Mouse (Mus musculus) R1 (cell line): ENCODE results near the gene Zmat1.
"Not testable (repeated sequence)": the region's sequence is repeated elsewhere in the genome, so short reads cannot be mapped to it uniquely, and the experiment has no call there.

Experiments
- DNase-seq: peaks from one replicate; pipeline ENCODE4 v3.0.0-alpha.2; 2018; ENCODE audit warnings: low read depth, low spot score

Zmat1 gene

DNA sequence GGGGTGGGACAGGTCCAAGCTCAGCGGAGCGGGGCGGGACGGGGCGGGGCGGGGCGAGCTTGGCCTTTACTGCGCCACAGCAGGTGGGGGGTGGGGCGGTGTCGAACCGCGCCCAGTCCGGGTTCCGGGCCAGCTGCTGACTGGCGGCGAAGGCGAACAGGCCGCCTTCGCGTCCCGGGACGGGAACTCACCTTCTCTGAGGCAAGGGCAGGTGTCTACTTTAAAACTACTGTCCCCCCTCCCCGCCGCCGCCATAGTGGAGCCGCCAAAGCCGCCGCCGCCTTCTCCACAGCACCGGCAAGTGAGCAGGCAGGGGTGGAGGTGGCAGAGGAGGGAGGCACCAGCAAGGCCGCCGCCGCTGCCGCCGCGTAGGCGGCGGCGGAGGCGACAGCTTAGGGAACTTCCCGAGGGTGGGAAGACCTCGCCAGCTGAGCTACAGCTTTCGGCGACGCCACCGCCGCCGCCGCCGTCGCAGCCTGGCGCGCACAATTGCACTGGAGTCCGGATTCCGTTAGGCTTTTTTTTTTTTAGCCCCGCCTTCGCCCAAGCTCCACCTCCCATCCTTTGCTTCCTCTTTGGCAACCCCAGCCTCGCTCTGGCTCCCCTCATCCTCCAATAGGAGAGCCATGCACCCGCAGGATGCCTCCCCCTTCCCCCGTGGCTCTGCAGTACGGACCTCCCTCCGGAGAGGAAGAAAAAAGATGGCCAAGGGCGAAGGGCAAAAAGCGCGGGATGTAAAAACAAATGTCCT lies at the start of gene Zmat1:
TSS of gene Zmat1 (minus strand) at position 490 of the 751 bp plus-strand sequence.
- peak; percentile 93 for DNase-seq

DNA sequence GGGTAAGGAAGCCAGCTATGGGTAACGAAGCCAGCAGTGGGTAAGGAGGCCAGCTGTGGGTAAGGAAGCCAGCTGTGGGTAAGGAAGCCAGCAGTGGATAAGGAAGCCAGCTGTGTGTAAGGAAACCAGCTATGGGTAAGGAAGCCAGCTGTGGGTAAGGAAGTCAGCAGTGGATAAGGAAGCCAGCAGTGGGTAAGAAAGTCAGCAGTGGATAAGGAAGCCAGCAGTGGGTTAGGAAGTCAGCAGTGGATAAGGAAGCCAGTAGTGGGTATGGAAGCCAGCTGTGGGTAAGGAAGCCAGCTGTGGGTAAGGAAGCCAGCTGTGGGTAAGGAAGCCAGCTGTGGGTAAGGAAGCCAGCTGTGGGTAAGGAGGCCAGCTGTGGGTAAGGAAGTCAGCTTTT lies 44.9 kb upstream of the Zmat1 start:
- DNase-seq, result not testable (repeated sequence)

DNA sequence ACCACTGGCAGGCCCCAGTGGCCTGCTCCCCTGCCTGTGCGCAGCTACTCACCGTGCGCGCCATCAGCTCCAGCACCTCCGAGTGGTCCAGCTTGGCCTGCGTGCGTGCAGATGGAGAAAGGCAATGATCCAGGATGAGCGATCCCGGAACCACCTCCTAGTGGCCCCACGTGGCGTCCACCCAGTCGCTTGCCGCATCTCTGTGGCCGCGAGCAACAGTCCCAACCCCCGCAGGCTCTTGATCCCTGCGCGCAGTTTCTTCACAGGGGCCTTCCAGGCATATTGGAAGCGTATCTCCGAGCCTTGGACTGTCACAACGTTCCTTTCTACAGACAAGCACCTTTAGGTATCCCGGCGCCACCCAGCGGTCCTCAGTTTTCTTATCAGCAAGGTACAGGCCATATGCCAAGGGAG lies 27.0 kb upstream of the Zmat1 start:
- DNase-seq, result peak; percentile 23

DNA sequence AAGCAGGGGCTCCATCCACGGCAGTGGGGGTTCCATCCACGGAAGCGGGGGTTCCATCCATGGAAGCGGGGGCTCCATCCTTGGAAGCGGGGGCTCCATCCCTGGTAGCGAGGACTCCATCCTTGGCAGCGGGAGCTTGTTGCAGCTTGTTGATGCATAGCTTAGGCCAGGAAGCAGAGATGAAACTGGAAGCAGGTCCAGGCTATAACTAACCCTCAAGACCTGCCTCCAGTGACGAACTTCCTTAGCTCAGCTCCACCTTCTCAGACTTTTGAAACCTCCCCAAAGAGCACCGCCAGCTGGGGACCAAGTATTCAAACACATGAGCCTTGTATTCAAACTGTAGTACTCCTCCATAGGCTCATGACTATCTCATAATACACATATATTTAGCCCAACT lies 16.1 kb upstream of the Zmat1 start:
- DNase-seq, result no peak

DNA sequence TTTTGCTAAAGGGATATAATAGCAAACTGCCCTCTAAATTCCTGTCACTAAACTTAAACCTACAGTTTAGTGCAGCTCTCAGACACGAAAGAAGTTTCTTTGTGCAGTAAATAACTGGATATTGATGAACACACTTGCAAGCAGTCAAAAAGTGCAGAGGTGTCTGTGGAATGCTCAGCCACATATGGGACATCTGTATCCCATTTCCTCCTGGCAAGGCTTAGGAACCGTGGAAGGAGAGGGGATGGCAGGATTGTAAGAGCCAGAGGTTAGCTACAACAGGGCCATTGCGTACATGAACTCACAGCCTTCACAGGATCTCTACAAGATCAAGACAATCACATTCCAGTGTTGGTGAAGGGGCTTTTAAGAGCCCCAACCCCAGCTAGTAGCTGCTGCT lies 2.4 kb upstream of the Zmat1 start:
- DNase-seq, result no peak

DNA sequence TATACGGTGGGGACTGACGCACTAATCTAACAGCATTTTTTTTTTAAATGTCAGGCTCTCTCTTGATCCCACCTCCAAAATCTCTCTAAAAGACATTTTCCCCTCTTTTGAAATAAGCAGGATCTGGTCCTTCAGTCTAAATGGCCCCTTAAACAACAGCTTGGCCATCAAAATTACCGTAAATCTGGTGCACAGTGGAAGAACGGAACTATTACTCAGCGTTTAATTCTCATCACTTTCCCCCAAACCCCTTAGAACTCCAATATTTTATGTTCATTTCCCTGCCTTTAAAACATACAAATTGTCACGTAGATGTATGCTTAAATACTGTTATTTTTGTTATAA lies 434 bp upstream of the Zmat1 start:
- DNase-seq, result no peak

DNA sequence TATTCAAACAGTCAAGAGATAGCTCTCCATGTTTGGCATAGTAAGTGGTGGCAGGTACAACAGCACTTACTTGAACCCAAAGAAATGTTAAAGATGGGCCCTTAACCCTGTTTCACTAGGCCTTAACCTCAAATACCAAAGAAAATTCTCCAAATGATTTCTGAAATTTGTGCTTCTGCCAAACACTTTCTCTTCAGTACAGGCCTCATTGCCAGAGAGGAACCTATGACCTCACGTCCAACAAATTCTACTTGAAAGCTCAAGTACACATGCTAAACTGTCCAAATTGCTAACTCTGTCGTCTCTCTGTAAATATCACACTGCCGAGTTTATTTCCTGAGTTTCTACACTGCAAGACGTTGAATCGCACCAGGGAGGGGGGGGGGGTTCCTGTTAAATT lies 988 bp downstream of the Zmat1 start:
- no peak for DNase-seq

DNA sequence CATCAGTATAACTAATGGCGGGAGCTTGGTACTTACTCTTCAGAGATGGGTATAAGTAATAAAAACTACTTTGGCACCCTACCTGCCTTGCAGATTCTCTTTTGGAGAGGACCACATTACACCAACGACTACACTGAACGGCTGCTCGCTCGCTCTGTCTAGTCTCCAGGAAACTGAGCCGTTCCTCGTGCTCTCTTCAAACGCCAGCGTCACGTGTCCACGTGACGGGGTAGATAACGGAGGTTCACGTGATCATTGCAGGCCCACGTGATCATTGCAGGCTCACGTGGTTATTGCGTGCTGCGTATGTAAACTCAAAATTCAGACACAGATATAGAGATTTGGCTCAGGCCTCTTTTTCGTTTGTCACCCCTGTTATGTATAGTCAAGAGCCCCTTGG lies 44.5 kb downstream of the Zmat1 start, which contains the start of gene Nxf2:
TSS of gene Nxf2 (minus strand) at position 209 of the 400 bp plus-strand sequence.
- no peak for DNase-seq

DNA sequence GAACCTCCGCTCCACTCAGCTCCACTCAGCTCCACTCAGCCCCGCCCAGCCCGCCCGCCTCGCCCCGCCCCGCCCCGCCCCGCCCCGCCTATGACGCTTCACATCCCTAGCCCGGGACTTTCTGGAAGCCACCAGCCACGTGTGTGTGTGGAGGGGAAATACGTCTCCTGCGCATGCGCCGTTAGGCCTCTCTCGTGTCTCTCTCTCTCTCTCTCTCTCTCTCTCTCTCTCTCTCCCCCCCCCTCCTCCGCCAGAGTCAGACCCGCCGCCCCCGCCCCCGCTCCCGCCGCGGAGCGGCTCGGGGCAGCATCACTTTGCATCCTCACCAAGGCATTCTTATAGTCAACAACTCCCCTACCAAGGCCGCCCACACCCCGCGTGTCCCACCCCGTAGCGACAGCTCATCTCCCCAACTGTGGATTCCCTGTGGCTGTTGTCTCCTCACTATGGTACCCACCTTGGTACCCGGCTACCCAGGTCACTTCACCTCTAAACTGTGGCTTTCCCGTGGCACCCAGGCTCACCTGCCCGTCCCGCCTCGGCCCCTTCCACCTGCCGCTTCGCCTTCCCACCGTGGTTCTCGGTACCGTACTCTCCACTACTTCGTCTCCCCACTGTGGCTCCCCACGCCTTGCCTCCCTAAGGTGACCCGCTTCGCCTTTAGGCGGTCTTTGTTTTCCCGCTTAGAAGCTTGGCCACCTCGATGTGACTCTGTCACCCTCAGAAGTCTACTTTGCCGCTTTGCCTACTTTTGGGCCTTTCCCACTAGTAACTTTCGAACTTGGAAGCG lies 45.5 kb downstream of the Zmat1 start:
- peak; percentile 63 for DNase-seq

DNA sequence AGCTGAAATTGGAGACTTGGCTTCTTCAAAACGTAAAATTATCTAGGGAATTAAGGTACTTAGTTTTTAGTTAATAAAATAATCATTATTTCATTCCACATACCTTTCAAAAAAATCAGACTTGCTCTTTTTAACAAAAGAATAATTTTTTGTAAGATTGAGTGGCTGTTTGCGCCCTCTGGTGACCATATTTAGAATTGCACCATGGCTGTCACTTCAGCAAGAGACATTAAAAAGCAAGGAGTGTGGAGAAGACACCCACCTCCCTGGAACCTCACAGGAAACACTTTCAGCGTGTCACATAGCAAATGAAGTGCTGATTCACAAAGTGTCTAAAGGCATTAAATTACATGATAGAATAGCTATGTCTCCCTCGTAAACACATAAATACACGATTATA lies 78.6 kb downstream of the Zmat1 start:
- peak; percentile 4 for DNase-seq

DNA sequence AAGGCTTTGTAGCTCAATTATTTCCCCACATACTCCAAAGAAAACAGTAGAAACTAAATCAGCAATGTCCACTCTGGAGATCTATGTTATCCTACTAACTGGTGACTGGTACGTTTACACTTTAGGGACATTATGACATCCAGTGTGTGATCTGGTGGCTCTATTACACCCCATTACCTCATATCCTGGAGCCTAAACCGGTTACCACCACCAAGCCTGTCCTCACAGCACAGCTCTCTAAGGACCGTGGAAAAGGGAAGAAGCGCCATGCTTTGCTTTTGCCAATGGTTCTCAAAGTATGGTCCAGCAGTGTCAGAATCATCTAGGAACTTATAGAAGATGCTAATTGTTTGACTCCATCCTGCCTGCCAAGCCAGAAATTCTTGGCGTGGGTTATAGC lies 79.1 kb downstream of the Zmat1 start:
- DNase-seq, result no peak

DNA sequence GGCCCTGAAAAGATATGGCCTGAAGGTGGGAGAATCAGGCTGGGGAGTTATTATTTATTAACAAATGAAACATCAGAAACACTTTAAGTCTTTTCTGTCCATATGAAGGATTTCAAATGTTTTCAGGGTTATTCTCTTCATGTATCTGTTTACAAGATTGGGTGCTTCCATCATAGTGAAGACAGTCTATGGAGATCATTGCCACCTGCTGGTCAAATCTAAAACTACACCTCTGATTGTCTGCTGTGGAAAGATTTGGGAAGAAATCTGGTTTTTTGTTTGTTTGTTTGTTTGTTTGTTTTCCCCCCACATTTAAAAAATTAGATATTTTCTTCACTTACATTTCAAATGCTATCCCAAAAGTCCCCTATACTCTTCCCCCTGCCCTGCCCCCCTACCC lies 84.0 kb downstream of the Zmat1 start:
- DNase-seq, result peak; percentile 21

DNA sequence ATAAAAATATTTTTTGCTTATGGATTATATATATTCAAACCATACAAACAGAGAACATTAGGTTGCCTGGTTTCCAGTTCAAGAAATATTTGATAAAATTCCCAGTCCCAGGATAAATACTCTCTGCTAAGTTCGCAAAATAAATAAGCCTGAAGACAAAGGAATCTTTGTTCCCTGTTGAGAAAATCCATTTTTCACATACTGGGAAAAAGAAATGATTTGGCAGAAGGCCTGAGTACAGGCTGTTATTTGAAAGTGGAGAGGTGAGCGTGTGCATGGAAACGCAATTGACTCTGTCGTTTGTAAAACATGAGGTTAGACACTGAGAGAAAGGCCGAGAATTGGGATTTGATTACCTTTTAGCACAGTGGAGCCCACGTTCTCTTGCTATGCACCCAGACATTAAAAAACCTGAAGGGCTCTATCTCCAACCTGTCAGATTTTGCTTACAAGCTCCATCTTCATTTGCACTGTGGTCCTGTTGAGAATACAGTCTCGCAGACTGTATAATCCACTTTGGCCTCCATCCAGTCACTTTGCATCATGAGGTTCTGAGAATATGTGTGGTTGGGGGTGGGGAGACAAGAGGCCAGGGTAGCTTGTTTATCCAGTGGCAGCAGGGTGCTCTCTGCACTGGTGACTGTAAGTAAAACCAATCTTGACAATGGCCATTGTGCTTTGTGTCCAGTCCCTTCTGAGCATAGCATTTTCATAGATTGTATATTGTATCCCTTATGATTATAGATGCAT lies 85.2 kb downstream of the Zmat1 start:
- no peak for DNase-seq
